Mouse (Mus musculus) embryonic fibroblast, embryonic 13.5 days (primary cell): Measurements from ENCODE around the gene Arhgap42.

ENCODE experiments used
- CTCF ChIP-seq: IDR thresholded peaks from 2 replicates; pipeline ENCODE4 v1.5.1; 2011; ENCODE audit warnings: mild to moderate bottlenecking, control low read depth, low read length, moderate library complexity, borderline replicate concordance; ENCODE audit not compliant: insufficient read depth
- POLR2A ChIP-seq: IDR thresholded peaks from 2 replicates; pipeline ENCODE4 v1.6.1; 2011; ENCODE audit warnings: low read depth, mild to moderate bottlenecking, control low read depth, low read length, moderate library complexity

- TF ChIP-seq CTCF (no peak), POLR2A (no peak)
Observed at GRCm38 (mm10) chr9:8970240-8970639, 268.7 kb downstream of the Arhgap42 start.
